Mouse (Mus musculus): ENCODE data around the gene Tysnd1. TPM values are rescaled to one million over a fixed set of nuclear protein-coding genes. Genes with fewer than 3 reads are reported as not detected.

Tysnd1 gene
- 135 and 195 TPM in 2 replicates for polyA plus RNA-seq (2012; rRNA removed)

DNA sequence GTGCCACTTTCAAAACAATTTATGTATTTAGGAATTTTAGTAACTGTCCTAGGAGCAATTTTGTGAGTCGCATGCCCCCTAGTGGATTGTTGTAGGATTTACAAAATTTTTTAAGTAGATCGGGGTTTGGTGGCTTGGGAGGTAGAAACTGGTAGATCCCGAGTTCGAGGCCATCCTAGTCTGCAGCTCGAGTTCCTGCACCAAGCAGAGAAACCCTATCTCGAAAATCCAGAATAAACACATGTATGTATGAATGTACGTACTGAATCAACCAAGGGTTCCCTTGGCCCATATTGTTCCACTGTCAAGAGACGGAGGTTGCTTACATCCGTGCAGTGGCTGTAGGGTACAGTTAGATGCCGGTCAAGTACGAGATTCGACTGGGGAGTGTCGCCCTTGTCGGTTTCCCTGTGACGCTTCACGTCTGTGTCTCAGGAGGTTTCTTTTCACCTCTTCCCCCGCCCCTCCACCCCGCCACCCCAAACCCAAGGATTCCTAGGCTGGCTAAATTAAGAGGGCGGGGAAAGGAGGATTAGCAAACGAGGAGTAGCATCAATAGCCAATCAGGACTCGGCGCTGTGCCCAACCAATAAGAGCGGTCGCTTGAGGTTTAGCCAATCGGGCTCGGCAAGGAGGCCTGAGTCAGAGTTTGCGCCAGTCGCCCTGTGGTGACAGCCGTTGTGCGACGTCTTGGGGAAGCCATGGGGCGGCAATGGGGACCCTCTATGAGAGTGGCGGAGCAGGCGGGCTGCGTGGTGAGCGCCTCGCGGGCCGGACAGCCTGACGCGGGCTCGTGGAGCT lies at the start of gene Tysnd1:
Gene Tysnd1, plus strand, starts transcription at position 645 of the 801 bp plus-strand sequence.

DNA sequence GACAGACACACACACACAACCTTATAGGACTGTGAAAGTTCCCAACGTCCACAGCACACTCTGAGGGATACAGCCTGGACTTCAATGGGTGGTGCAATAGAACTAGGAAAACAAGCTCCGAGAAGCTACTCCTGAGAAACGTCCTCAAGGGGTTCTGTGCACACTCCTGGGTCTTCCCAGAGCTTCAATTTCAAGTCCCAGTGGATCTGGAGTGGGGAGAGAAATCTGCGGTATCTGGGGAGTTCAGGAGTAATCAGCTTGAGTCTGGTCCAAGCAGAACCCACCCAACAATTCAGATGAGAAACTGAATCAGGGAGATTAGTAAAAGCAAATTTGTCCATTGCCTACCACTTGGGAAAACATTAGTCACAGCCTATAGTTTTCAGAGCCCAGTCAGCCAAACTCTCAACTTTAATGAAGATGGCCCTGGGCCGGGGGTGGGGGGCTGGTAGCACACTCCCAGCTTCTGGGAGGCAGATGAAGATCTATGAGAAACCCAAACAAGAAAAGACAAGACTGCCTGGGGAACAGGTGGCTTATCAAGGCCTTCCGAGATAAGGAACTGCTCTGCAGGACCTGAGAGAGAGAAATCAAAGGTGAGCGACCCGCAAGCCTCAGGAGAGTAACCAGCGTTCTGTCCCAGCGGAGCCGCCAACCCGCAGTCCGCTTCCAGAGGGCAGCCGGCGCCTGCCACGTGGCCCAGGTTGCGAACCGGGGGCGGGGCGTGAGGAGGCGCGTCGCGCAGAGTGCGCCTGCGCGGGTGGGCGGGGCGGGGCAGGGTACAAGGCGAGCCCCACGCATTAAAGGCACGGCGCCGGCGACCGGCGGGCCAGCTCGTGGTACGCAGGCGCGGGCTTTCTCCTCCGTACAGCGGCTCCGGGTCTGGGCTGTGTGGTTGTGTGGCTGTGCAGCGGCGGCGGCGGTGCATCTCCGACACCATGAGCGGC lies 47.3 kb upstream of the Tysnd1 start, which contains the start of gene Ppa1:
Gene Ppa1, plus strand, starts transcription at position 763 of the 947 bp plus-strand sequence.

DNA sequence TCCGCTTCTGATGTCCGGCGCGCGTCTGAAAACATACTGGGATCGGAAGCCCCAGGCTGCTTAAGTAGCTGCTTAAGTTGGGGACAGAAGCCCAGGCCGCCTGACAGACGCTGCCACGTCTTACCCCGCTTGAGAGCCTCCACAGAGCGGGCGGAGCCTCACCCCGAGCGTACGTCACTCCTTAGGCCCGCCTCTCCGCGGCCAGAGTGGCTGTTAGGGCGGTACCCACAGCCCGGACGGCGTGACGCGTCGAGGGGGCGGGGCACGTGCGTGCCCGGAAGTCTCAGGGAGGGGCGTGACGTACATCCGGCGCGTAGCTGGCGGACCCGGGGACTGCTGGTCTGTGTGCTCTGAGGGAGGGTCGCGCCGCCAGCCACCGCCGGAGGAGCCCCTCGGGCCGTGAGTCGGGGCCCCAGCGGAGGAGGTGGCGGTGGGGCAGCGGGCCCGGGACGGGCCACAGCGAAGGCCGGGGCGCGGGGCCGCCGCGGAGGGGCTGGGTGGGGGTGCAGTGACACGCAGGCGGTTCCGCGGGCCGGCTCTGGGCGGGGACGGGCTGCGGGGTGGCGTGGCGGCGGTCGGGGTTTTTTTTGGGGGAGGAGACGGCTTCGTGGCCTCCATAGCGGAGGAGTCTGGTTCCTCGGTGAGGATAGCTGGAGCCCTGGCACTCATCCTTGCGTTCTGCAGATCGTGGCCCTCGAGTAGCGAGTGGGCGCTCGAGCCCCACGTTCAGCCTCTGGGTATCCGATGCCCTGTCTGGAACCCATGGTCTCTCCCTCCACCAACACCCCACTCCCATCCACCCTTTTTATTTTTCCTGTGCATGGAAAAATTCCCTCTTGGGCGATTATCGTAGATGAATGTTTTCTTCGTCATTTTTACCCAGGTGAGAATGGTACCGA lies 15.1 kb upstream of the Tysnd1 start, which contains the start of gene Sar1a:
Gene Sar1a, plus strand, starts transcription at position 285 of the 899 bp plus-strand sequence.

DNA sequence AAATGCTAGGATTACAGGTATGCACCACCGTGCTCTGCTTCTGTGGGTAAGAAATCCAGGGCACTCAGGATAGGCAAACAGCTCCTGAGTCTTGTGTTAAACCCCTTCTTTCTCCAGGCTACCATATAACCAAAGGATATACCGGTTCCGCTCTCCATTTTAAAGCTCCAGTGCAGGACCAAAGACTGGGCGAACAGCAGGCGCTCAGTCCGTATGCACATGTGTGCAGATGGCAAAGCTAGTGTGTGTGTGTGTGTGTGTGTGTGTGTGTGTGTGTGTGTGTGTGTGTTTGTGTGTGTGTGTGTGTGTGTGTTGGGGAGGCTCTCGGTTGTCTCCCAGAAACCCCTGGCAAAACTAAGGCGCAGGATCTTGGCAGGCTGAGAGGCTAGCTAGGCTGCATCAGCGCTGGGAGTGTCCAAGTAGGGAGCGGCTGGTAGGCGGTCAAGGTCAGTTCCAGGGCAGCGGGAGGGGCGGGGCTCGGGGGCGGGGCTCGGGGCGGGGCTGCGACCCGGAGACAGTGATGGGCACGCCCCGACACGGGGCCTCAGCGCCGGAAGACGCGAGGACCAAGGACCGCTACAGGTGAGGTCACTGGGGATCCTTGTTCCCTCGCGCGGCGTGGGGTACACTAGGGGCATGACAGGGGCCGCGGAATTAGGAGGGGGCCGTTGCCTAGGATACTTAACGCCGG lies 19.6 kb downstream of the Tysnd1 start, which contains the start of gene Aifm2:
Gene Aifm2, plus strand, starts transcription at position 493 of the 691 bp plus-strand sequence.

Other genes starting within 250 kb of the Tysnd1 start
- 92.2 and 125 TPM in 2 replicates for gene Eif4ebp2, start 242.9 kb upstream of the Tysnd1 start, polyA plus RNA-seq (2012; rRNA removed)
- 7.2 and 9.2 TPM in 2 replicates for gene Lrrc20, start 219.7 kb upstream of the Tysnd1 start, polyA plus RNA-seq (2012; rRNA removed)
- 0.14 and 0.18 TPM in 2 replicates for gene Npffr1, start 100.0 kb upstream of the Tysnd1 start, polyA plus RNA-seq (2012; rRNA removed)
- gene Ppa1, start 47.0 kb upstream of the Tysnd1 start, polyA plus RNA-seq (2012; rRNA removed) = 27.7 and 28.5 TPM in 2 replicates
- gene Sar1a, start 15.2 kb upstream of the Tysnd1 start, polyA plus RNA-seq (2012; rRNA removed) = 67.3 and 81.1 TPM in 2 replicates
- gene Aifm2, start 19.7 kb downstream of the Tysnd1 start, polyA plus RNA-seq (2012; rRNA removed) = 39.2 and 43.4 TPM in 2 replicates
- gene H2afy2, start 88.6 kb downstream of the Tysnd1 start, polyA plus RNA-seq (2012; rRNA removed) = 15.5 and 19.4 TPM in 2 replicates

Data from ovary, adult 2 months (tissue).